Mouse (Mus musculus): Measurements from ENCODE around the gene Zswim7. TPM values are rescaled to one million over a fixed set of nuclear protein-coding genes. Genes with fewer than 3 reads are reported as not detected.
"Not testable (repeated sequence)": the region's sequence is repeated elsewhere in the genome, so short reads cannot be mapped to it uniquely, and the experiment has no call there.

Zswim7 gene
- polyA plus RNA-seq, 1 experiment from 2014 or later = 16.9 TPM

DNA sequence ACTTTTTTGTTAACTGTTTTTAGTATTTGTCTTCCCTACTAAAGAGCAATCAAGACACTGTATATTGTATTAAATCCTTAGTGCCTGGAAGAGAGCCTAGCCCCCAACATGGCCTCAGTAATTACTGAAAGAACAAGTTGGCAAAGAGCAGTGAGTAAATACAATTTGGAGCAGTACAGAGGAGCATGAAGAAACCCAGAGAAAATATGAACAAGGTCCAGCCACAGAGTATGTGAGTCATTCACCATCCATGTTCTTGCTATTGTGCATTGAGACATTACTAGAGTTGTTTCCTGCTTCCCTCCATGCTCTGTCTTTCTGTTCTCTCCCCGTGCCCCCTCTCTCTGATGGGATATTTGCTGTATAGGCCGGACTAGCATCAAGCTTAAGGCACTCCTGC lies 12.9 kb upstream of the Zswim7 start:
- H3K4me1 ChIP-seq (replicated peaks; ENCODE audit: control insufficient read depth, insufficient read depth, low read length) = no peaks in the 10 kb centered on the region
- H3K9ac ChIP-seq (ENCODE audit: low read length) = no peak overlapping the region
- H3K4me2 ChIP-seq (ENCODE audit: low read depth, low read length, severe bottlenecking) = no peak overlapping the region
- no peak for ATAC-seq (replicated peaks; ENCODE audit: low FRiP score)
- H3K27ac ChIP-seq (ENCODE audit: low read depth, low read length) = no peak overlapping the region
- no peaks in the 10 kb centered on the region for H3K27me3 ChIP-seq (ENCODE audit: control insufficient read depth, insufficient read depth, low read length)
- H3K4me3 ChIP-seq (ENCODE audit: low read depth, low read length) = no peak overlapping the region
- H3K36me3 ChIP-seq (ENCODE audit: control insufficient read depth, insufficient read depth, low read length) = no peaks in the 10 kb centered on the region
- H3K9me3 ChIP-seq (ENCODE audit: control insufficient read depth, low read length) = no peaks in the 10 kb centered on the region
- DNase-seq (ENCODE audit: low spot score) = no peak
- 98% methylated on average over 2 of the region's 2 CpGs for WGBS

DNA sequence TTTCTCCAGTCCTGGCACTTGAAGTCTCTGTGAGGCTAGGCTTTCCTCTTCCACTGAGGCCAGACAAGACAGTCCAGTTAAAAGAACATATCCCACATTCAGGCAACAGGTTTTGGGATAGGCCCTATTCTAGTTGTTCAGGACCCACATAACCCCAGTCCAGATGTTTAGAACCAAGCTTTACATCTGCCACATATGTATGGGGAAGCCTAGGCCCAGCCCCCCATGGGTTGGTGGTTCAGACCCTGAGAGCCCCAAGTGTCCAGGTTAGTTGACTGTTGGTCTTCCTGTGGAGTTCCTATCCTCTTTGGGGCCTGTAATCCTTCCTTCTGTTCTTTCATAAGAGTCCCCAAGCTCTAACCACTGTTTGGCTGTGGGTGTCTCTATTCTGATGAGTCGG lies 6.5 kb upstream of the Zswim7 start:
- Histone ChIP-seq H3K9ac (ENCODE audit: low read length) (no peak overlapping the region), H3K9me3 (ENCODE audit: control insufficient read depth, low read length) (no peaks in the 10 kb centered on the region), H3K4me2 (ENCODE audit: low read depth, low read length, severe bottlenecking) (no peak overlapping the region), H3K27ac (ENCODE audit: low read depth, low read length) (no peak overlapping the region), H3K27me3 (ENCODE audit: control insufficient read depth, insufficient read depth, low read length) (no peaks in the 10 kb centered on the region), H3K4me3 (ENCODE audit: low read depth, low read length) (no peak overlapping the region), H3K4me1 (replicated peaks; ENCODE audit: control insufficient read depth, insufficient read depth, low read length) (no peaks in the 10 kb centered on the region), H3K36me3 (ENCODE audit: control insufficient read depth, insufficient read depth, low read length) (no peaks in the 10 kb centered on the region)
- WGBS = 100% methylated on average over 1 of the region's 1 CpGs
- ATAC-seq (replicated peaks; ENCODE audit: low FRiP score) (no peak), DNase-seq (ENCODE audit: low spot score) (no peak)

DNA sequence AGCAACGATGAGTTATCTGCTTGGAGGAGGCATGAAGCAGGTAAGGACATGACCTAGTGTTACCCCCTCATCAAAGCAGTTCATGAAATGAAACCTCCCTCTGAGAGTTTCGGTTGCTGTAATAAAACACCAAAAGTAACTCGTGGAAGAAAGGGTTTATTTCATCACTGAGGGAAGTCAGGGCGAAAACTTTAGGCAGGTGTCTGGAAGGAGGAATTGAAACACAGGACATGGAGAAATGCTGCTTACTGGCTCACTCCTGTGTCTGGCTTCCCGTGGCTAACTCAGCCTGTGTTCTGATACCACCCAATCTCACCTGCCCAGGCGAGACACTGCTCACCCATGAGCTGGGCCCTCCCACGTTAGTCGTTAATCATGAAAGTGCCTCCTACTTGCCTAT lies 3.8 kb upstream of the Zswim7 start:
- DNase-seq (ENCODE audit: low spot score) (no peak), ATAC-seq (replicated peaks; ENCODE audit: low FRiP score) (no peak)
- Histone ChIP-seq H3K4me1 (replicated peaks; ENCODE audit: control insufficient read depth, insufficient read depth, low read length) (no peaks in the 10 kb centered on the region; the same call in 1 of the 2 replicates), H3K4me2 (ENCODE audit: low read depth, low read length, severe bottlenecking) (no peak overlapping the region), H3K36me3 (ENCODE audit: control insufficient read depth, insufficient read depth, low read length) (no peaks in the 10 kb centered on the region), H3K9ac (ENCODE audit: low read length) (no peak overlapping the region), H3K27me3 (ENCODE audit: control insufficient read depth, insufficient read depth, low read length) (no peaks in the 10 kb centered on the region), H3K4me3 (ENCODE audit: low read depth, low read length) (no peak overlapping the region), H3K27ac (ENCODE audit: low read depth, low read length) (no peak overlapping the region), H3K9me3 (ENCODE audit: control insufficient read depth, low read length) (no peaks in the 10 kb centered on the region)
- 95% methylated on average over 8 of the region's 8 CpGs for WGBS

DNA sequence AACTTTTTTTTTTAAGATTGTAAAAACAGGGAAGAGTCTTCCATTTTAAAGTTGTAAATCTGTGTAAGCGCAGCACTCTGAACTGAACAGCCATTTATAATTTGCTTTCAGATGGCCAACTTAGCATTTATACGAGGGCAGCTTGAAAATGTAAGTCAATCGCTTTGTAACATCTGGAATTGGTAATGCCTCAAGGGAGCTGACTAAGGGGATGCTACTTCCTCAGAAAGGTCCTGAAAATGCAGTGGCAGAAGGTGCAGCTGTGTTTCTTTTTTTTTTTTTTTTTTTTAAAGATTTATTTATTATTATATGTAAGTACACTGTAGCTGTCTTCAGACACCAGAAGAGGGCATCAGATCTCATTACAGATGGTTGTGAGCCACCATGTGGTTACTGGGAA lies 2.8 kb upstream of the Zswim7 start:
- not testable (repeated sequence) for H3K4me2 ChIP-seq (ENCODE audit: low read depth, low read length, severe bottlenecking); H3K9me3 ChIP-seq (ENCODE audit: control insufficient read depth, low read length); H3K27me3 ChIP-seq (ENCODE audit: control insufficient read depth, insufficient read depth, low read length); H3K36me3 ChIP-seq (ENCODE audit: control insufficient read depth, insufficient read depth, low read length); ATAC-seq (replicated peaks; ENCODE audit: low FRiP score); H3K4me3 ChIP-seq (ENCODE audit: low read depth, low read length); H3K27ac ChIP-seq (ENCODE audit: low read depth, low read length); DNase-seq (ENCODE audit: low spot score); H3K4me1 ChIP-seq (replicated peaks; ENCODE audit: control insufficient read depth, insufficient read depth, low read length); H3K9ac ChIP-seq (ENCODE audit: low read length)
- 91% methylated on average over 3 of the region's 3 CpGs for WGBS

DNA sequence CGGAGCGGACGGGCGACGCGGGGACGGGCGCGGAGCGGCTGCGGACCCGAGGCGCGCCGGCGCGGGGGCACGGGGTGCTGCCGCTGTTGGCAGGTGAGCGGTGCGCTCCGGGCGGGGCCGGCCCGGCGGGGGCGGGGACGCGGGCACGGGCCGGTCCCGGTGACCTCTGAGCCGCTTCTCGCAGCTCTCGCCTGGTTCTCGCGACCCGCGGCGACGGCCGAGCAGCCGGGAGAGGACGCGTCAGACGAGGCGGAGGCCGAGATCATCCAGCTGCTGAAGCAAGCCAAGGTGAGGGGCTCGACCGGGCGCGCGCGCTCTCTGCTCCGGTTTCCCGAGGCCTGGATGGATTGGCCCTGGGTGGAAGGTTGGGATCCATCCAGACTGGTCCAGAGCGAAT lies 424 bp upstream of the Zswim7 start:
- Histone ChIP-seq H3K9ac (ENCODE audit: low read length) (peak overlapping the region; percentile 85), H3K9me3 (ENCODE audit: control insufficient read depth, low read length) (no peaks in the 10 kb centered on the region; the same call in 1 of the 2 replicates), H3K27ac (ENCODE audit: low read depth, low read length) (peak overlapping the region; percentile 37; the same call in 1 of the 2 replicates), H3K27me3 (ENCODE audit: control insufficient read depth, insufficient read depth, low read length) (no peaks in the 10 kb centered on the region), H3K36me3 (ENCODE audit: control insufficient read depth, insufficient read depth, low read length) (no peaks in the 10 kb centered on the region), H3K4me3 (ENCODE audit: low read depth, low read length) (peak overlapping the region; percentile 92), H3K4me1 (replicated peaks; ENCODE audit: control insufficient read depth, insufficient read depth, low read length) (no peaks in the 10 kb centered on the region; the same call in 1 of the 2 replicates), H3K4me2 (ENCODE audit: low read depth, low read length, severe bottlenecking) (peak overlapping the region; percentile 59)
- ATAC-seq (replicated peaks; ENCODE audit: low FRiP score) = peak; percentile 79
- 1% methylated on average over 50 of the region's 57 CpGs for WGBS
- no peak for DNase-seq (ENCODE audit: low spot score)

DNA sequence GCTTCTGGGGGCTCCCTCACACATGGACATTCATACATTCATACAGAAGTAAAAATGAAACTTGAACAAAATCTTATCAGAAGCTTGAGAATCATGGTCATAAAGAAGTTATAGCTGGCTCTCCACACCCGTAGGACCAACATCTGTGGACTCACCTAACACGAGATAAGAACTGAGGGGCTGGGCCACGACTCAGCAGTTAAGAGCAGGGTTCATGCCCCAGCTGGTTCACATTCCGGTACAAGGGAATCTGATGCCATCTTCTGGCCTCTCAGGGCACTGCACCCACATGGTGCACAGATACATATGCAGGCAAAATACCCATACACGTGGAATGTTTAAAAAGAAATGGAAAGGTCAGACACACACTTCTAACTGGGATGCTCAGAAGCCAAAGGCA lies 3.1 kb downstream of the Zswim7 start:
- whole genome bisulfite sequencing = 27% methylated on average over 5 of the region's 5 CpGs
- H3K9me3 ChIP-seq (ENCODE audit: control insufficient read depth, low read length) = no peaks in the 10 kb centered on the region; the same call in 1 of the 2 replicates

GRCm38 (mm10) chr11:62277086-62277485 lies 4.1 kb downstream of the Zswim7 start:
- H3K9ac ChIP-seq (ENCODE audit: low read length) = no peak overlapping the region
- H3K4me1 ChIP-seq (replicated peaks; ENCODE audit: control insufficient read depth, insufficient read depth, low read length) = no peaks in the 10 kb centered on the region; the same call in 1 of the 2 replicates
- H3K9me3 ChIP-seq (ENCODE audit: control insufficient read depth, low read length) = no peaks in the 10 kb centered on the region; the same call in 1 of the 2 replicates
- no peak overlapping the region for H3K27ac ChIP-seq (ENCODE audit: low read depth, low read length)
- ATAC-seq (replicated peaks; ENCODE audit: low FRiP score) = no peak
- no peaks in the 10 kb centered on the region for H3K27me3 ChIP-seq (ENCODE audit: control insufficient read depth, insufficient read depth, low read length)
- no peak for DNase-seq (ENCODE audit: low spot score)
- WGBS = 68% methylated on average over 8 of the region's 8 CpGs
- H3K4me2 ChIP-seq (ENCODE audit: low read depth, low read length, severe bottlenecking) = no peak overlapping the region
- no peaks in the 10 kb centered on the region for H3K36me3 ChIP-seq (ENCODE audit: control insufficient read depth, insufficient read depth, low read length)
- H3K4me3 ChIP-seq (ENCODE audit: low read depth, low read length) = no peak overlapping the region

More for the DNA sequence above, 3.1 kb downstream of the Zswim7 start:
- no peaks in the 10 kb centered on the region; the same call in 1 of the 2 replicates for H3K4me1 ChIP-seq (replicated peaks; ENCODE audit: control insufficient read depth, insufficient read depth, low read length)
- H3K4me2 ChIP-seq (ENCODE audit: low read depth, low read length, severe bottlenecking) = no peak overlapping the region
- peak; percentile 87 for DNase-seq (ENCODE audit: low spot score)
- no peaks in the 10 kb centered on the region for H3K27me3 ChIP-seq (ENCODE audit: control insufficient read depth, insufficient read depth, low read length)
- no peak overlapping the region for H3K4me3 ChIP-seq (ENCODE audit: low read depth, low read length)
- H3K9ac ChIP-seq (ENCODE audit: low read length) = no peak overlapping the region
- H3K27ac ChIP-seq (ENCODE audit: low read depth, low read length) = no peak overlapping the region
- no peaks in the 10 kb centered on the region for H3K36me3 ChIP-seq (ENCODE audit: control insufficient read depth, insufficient read depth, low read length)
- no peak for ATAC-seq (replicated peaks; ENCODE audit: low FRiP score)

DNA sequence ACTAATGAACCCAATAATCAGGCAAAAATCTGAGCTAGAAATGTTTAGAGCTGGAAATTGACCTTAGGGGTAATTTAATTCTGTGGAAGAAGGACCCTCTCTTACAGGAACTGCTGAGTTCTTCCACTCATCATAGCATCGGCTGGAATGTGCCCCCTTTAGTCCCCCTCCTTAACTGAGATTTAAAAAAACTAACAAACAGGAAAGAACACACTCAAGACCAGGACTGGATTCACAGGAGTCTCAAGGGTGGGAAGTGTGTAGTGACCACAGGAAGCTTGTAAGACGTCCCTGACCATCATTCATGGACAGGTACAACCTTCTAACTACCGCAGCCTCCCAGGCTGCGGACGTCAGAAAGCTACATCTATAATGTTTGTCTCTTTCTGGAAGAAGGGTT lies 10.3 kb downstream of the Zswim7 start:
- ATAC-seq (replicated peaks; ENCODE audit: low FRiP score) (no peak), DNase-seq (ENCODE audit: low spot score) (no peak)
- 68% methylated on average over 5 of the region's 5 CpGs for WGBS
- Histone ChIP-seq H3K4me2 (ENCODE audit: low read depth, low read length, severe bottlenecking) (no peak overlapping the region), H3K27ac (ENCODE audit: low read depth, low read length) (no peak overlapping the region), H3K9ac (ENCODE audit: low read length) (no peak overlapping the region), H3K9me3 (ENCODE audit: control insufficient read depth, low read length) (no peaks in the 10 kb centered on the region), H3K36me3 (ENCODE audit: control insufficient read depth, insufficient read depth, low read length) (no peaks in the 10 kb centered on the region), H3K4me1 (replicated peaks; ENCODE audit: control insufficient read depth, insufficient read depth, low read length) (peaks cover 5% of the 10 kb centered on the region), H3K4me3 (ENCODE audit: low read depth, low read length) (no peak overlapping the region), H3K27me3 (ENCODE audit: control insufficient read depth, insufficient read depth, low read length) (no peaks in the 10 kb centered on the region)

DNA sequence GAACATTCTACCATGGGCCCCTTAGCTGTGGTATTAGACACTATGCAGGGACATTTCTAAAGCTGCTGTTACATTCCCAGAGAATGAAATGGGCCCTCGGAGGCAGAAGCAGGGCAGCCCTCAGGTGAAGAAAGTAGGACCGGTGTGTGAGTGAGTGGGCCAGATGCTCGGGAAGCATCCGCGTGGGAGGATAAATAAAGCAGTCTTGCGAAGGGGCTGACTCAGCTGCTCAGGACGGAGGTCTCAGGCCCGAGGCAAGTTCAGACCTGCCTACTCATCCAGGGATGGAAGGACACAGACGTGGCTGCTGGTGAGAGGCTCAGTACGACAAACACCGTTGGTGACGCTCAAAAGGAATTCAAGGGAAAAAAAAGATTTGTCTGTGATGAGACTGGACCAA lies 12.1 kb downstream of the Zswim7 start:
- Histone ChIP-seq H3K27me3 (ENCODE audit: control insufficient read depth, insufficient read depth, low read length) (no peaks in the 10 kb centered on the region; the same call in 1 of the 2 replicates), H3K9me3 (ENCODE audit: control insufficient read depth, low read length) (no peaks in the 10 kb centered on the region), H3K9ac (ENCODE audit: low read length) (no peak overlapping the region), H3K36me3 (ENCODE audit: control insufficient read depth, insufficient read depth, low read length) (no peaks in the 10 kb centered on the region), H3K4me3 (ENCODE audit: low read depth, low read length) (no peak overlapping the region), H3K27ac (ENCODE audit: low read depth, low read length) (no peak overlapping the region), H3K4me2 (ENCODE audit: low read depth, low read length, severe bottlenecking) (no peak overlapping the region), H3K4me1 (replicated peaks; ENCODE audit: control insufficient read depth, insufficient read depth, low read length) (peaks cover 5% of the 10 kb centered on the region)
- WGBS = 83% methylated on average over 12 of the region's 12 CpGs
- ATAC-seq (replicated peaks; ENCODE audit: low FRiP score) (no peak), DNase-seq (ENCODE audit: low spot score) (no peak)

Data from forebrain, embryonic 11.5 days (tissue).